Mouse (Mus musculus) right cerebral cortex, postnatal 10 days (tissue): ENCODE measurements around the gene Hdac11.

Source experiments
- DNase-seq, 2 experiments: peaks; one replicate each; pipeline ENCODE4 v3.0.0; 2021; ENCODE audit warnings: low spot score in 2 of 2

The Hdac11 gene

DNA sequence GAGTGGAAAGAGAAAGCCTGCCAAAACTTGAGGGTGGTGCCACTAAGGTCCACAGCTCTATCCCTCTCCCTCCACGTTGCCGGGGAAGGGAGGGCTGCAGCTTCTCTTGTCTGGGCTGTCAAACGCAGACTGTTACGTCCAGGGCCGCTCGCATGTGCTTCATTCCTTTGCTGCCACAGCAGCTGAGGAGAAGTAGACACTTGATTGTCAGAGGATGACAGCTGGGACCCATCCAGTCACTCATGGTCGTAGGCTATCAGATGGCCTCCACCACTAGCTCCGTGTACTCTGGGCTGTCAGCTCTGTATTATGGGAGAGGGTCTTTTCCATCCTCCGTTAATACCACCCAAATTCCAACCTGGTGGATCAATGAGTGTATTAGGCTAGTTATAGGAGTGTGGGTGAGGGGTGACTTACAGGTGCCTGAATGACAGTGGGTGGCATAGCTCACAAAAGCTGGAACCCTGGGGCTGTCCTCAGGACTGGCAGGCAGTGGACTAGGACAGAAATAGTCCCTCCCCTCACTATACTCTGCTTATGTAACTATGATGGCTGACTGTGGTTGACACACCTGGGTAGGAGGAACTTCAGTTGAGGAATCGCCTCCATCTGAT, 19.0 kb upstream of the Hdac11 start:
- no peak for DNase-seq

- peak; percentile 68 to 83 for DNase-seq
These were observed 16.6 kb upstream of the Hdac11 start for GRCm38 (mm10) chr6:91139846-91140245.

- no peak for DNase-seq
These were observed 11.4 kb upstream of the Hdac11 start for GRCm38 (mm10) chr6:91145056-91145455.

GRCm38 (mm10) chr6:91145572-91145971, 10.9 kb upstream of the Hdac11 start:
- no peak for DNase-seq

DNA sequence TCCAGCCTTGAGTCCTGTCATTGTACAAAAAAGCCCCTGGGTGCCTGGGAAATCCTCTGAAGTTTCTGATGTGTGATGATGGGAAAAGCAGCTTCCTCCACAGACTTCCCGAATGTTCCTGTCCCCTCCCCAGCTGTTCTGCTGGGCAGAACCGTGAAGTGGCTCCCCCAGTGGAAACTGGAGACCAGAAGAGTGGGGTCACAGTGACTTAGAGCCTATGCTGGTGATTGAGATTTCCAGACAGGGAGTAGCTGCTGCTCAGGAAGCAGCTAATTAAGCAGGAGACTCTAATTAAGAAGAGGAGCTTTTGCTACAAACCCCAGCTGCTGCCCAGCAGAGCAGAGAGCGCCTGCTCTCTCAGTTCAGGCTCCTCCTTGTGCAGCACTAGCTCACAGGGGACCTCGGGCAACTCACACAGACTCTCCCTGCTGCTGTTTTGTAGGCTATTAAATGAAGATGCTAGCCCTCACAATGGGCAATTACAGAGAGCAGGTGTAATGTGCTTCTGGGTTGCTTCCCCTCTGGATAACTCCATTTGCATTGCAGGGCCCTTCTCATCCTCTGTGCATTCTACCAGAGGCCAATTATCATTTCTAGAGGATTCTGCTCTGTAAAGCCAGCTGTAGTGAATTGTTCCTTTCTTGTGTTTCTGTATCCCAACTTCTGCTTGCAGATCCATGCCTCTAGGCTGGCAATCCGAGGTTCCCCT, 9.9 kb upstream of the Hdac11 start:
- no peak for DNase-seq

DNA sequence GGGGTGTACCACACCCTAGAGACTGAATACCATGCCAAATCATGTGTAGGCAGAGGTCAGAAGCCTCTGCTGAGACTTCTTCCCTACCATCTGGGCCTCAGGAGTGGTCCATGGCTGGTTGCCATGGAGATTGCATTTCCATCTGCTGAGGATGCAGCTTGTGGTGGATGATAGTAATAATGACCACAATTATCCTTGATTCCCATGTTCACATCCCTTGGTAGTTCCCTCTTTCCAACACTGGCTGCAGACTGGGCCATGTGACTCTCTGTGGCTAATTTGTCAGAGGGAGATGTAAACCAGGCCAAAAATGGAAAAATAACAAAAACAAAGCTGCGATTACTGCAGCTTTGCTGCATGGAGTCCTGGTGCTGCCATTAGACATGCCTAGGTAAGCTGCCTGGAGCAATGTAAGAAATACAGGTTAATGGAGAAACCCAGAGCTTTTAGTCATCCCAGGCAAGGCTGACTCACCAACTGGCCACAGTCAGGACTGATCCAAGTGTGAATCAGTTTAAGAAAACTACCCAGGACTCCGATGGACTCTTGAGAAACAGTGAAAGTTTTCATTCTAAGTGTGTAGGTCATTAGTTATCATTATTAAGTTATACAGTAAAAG, 9.2 kb upstream of the Hdac11 start:
- DNase-seq: peak in 1 of 2 experiments; percentile 69

DNA sequence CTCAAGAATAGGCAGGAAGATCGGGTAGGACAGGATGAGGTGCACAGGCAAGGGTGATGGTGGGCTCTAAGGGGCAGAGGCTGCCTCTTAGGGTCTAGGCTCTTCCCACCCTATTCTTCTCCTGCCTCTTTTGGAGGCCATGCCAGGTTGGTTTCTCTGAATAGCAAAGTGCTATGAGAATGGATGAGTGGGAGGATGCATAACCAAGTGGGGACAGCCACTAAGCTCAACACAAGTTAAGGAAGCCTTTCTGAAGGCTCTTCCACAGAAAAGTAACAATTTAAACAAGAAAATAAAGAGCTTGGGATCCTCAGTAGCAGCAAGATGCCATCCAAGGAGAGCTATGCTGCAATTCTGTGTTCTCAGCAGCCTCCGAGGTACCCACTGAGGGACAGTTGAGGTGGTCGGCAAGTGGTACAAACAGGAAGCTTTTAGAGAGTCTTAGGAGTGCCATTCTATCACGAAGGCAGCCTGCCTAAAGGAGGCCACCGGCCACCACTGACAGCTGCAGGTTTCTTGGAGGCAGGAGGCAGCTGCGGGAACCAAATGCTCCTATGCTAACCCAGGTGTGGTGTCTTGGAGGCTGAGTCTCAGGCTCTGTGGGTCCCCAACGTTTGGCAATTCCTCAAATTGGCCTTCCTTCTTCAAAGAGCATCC, 3.4 kb upstream of the Hdac11 start:
- peak in 1 of 2 experiments; percentile 39 for DNase-seq

- DNase-seq: peak; percentile 86 to 92
These were observed 2.9 kb upstream of the Hdac11 start for GRCm38 (mm10) chr6:91153549-91154064.

DNA sequence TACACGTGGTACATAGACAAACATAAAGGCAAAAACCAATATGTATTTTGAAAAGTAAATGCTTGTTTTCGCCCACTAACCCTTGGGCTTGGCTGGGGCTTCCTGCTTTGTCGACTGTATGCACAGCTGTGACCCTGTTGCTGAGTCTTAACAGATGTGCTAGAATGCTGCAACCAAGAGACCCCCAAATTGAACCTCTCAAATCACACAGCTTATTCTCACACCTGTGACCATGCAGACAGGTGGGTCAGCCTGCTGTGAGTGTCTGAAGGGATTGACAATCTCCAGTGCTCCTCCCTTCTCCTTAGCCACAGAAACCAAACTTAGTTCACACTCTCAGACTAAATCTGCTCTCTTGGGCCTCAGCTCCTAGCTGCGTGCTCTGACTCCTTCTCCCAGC, 1.8 kb upstream of the Hdac11 start:
- peak in 1 of 2 experiments; percentile 40 for DNase-seq

DNA sequence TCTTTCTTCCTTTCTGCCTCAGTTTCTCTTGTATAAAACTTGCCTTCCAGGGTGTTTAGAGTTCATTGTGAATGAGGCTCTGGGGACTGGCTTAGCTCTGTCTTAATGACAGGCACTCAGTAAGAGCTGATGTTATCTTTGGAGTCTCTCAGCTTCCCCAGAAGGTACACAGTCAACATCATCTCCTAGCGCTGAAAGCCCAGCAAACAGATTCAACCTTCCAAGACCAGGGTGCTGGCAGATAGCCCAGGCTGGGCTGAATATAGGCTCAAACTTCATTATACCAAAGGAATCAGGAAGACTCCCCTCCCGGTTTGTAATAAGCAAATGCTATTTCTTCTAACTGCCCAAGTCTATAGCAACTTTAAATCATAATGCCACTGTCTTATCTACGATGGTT, 1.2 kb upstream of the Hdac11 start:
- peak in 1 of 2 experiments; percentile 40 for DNase-seq

- DNase-seq: peak in 1 of 2 experiments; percentile 55
These were observed 403 bp upstream of the Hdac11 start for GRCm38 (mm10) chr6:91156062-91156461.

DNA sequence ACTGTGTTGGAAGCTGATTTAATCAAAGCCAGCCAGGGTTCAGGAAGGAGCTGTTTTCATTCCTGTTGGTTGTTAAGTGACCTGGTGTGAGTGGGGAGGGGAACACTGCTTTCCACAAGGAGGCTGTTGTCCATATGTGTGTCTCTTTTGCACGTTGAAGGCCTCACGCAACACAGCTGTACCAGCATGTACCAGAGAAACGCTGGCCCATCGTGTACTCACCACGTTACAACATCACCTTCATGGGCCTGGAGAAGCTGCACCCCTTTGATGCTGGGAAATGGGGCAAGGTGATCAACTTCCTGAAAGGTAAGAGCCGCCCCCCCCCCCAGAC, 739 bp downstream of the Hdac11 start:
- no peak for DNase-seq

DNA sequence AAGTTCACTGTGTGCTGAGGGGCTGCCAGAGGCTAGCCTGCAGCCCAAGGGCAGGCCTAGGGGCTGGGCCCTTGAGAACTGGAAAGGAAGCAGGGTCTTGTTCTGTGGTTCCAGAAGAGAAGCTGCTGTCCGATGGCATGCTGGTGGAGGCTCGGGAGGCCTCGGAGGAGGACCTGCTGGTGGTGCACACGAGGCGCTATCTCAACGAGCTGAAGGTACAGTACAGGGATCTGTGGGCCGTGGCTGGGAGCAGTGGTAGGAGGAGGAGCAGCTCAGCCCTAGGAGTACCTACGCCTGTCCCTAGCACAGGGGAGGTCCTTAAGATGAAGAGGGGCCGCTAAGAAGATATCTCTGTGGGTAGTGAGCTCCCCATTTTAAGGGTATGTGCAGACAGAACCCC, 2.6 kb downstream of the Hdac11 start:
- DNase-seq: no peak

DNA sequence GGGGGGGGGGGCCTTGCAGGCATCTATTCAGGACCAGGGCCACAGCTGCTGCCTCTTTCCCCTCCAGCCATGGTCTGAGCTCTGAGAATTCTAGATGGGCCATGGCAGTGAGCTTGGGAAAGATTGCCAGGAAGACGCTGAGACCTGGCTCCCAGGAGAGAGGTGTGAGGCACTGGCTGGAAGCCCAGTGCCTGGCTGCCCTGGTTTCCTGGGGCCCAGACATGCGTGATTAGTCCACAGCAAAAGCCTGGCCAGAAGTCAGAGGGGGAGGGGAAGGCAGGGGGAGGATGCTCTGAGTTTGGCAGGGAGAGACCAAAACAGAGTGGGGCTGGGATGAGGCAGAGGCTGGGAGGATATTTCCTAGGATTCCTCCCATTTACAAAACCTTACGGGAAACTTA, 3.9 kb downstream of the Hdac11 start:
- peak in 1 of 2 experiments; percentile 71 for DNase-seq

DNA sequence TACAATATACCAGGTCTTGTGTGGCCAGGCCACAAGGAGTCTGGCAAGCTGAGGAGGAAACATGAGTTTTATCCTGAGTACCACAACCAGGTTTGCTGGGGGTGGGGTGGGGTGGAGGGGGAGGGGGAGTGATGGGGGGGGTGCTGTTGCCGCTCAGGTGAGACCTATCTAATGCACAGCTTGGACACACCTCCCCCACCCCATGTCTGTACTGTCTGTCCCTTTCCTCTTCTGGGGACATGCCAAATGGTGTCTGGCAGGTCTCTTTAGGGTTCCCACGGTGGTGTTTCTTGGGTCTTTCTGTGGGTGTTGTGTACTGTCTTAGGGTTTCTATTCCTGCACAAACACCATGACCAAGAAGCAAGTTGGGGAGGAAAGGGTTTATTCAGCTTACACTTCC, 4.5 kb downstream of the Hdac11 start:
- no peak for DNase-seq

DNA sequence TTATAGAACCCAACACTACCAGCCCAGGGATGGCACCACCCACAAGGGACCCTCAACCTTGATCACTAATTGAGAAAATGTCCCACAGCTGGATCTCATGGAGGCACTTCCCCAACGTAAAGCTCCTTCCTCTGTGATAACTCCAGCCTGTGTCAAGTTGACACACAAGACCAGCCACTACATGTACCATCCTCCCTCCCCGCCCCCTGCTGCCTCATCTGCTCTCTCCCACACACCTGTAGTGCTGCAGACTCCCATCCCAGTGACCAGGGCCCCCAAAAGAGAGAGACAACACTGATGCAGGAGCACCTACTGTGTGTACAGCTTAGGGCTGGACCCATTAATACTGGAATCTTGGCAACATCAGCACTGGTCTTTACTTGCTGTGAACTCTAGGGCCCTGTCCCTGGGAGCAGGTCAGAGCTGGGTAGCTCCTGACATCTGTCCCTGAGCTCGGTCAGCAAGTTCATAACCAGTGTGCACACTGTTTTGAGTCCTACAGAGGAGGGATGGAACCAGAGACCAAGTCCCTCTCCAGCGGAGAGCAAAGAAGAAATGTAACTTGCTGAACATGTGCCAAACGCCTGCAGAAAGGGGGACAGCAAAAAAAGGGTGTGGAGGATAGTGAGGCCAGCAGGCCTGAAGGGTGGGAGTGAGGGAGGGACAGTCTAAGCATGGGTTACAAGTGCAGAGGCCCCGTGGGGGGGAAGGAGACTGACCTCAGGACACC, 5.2 kb downstream of the Hdac11 start:
- no peak for DNase-seq

- DNase-seq: no peak
These were observed 5.8 kb downstream of the Hdac11 start for GRCm38 (mm10) chr6:91162314-91162713.

DNA sequence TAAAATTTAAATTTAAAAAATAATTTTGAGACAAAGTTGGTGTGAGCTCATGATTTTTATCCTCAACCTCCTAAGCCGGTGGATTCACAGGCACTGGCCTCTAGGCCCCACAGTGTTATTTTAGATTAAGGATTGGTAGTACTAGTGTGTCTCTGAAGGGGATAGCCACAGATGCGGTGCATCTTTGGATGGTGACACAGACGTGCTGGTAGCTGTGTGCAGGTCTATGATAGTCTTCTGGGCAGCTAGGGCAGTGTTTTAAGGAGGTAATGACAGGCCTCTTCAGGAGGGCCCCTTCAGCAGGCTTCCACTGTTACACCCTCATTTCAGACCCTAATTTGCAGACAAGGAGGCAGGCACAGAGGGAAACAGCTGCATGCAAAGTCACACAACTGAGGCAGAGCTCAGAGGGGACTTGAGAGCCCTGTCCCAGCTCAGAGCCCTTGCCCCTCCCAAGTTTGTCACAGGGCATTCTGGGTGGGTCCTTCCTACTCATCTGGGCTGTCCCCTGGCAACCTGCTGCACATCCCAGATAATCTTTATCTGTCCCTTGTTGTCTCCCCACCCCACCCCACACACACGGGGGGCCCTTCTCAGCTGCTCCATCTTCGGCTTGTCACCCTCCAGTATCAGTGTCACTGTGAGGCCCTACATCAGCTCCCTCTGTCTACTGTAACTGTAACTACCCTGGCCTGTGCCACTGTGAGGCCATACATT, 6.9 kb downstream of the Hdac11 start:
- DNase-seq: no peak

DNA sequence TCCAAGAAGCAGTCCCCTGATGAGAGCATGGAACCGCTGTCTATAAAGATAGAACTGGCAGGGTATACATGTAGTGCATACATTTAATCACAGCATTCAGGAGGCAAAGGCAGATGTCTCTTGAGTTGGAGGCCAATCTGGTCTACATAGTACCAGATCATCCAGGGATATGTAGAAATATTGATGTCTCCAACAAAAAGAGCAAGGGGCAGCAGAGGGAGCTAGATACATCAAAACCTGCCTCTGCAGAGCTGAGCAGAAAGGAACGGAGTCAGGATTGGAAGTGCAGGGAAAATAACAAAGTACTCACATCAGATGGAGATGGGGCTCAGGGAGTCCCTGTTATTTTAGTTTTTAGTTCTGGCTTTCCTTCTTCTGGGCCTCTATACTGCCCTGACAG, 8.1 kb downstream of the Hdac11 start:
- no peak for DNase-seq

GRCm38 (mm10) chr6:91165210-91165609, 8.7 kb downstream of the Hdac11 start:
- DNase-seq: peak; percentile 78 to 82

- peak in 1 of 2 experiments; percentile 19 for DNase-seq
These were observed 11.4 kb downstream of the Hdac11 start for GRCm38 (mm10) chr6:91167828-91168227.
